Mouse (Mus musculus) erythroid progenitor cell, adult 5-6 weeks (primary cell): Measurements from ENCODE around the gene Gnb2. TPM values are rescaled to one million over a fixed set of nuclear protein-coding genes. Genes with fewer than 3 reads are reported as not detected.
A peak's percentile ranks its signal among the peaks of the same experiment; 100 is the strongest.

Experiments
- ATAC-seq: replicated peaks from 2 replicates; pipeline ENCODE4 v1.8.0; 2016; ENCODE audit warnings: moderate number of reproducible peaks, mild to moderate bottlenecking, moderate TSS enrichment, inconsistent platforms; ENCODE audit not compliant: poor library complexity, low FRiP score, severe bottlenecking
- total RNA-seq, 2 experiments: library from RNA; stranded (forward) in 1 of 2; stranded (reverse) in 1 of 2; fragments of 150-400 nt in 1 of 2; fragments of 186-747, 209-891 nt in 1 of 2; gene quantifications; 2 replicates each; pipeline versions ENCODE4 v1.2.3 to v1.2.4; 2015 to 2017; ENCODE audit warnings: low replicate concordance in 2 of 2

Gene Gnb2
- total RNA-seq (2015; ENCODE audit: low replicate concordance) (253 and 262 TPM in 2 replicates), total RNA-seq (2017; ENCODE audit: low replicate concordance) (152 and 170 TPM in 2 replicates)

DNA sequence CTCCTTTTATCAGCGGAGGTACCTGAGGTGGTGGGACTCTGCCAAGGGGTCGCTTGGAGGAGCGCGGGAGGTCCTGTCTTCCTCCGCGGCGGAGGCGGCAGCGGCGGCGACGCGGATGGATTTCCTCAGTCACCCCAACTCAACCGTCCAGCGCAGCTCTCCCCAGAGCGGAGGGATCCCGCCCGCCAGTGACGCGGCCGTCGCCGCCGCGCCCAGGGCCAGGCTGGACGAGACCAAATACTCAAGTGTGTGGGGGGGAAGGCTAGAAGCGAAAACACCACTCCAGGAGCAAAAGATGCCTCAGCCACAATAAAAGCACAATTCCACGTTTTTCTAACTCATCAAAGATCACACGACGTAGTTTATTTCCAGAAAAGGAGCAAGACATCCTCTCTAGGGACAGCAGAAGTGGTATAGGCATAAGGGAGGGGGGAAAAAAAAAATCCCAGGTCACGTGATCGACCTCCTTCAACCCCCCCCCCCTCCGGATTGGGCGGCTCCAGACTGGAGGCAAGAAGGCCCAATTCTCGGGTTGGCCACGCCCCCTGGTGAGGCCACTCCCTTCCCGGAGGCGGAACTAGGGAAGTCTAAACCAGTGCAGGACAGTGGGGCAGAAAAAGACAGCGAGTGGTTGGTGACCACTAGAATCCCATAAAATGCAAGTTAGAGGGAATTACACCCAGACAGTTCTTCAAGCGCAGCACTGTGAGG lies at the start of gene Gnb2, which contains the start of gene Epo:
Gnb2 (minus strand) TSS at position 394 of the 711 bp plus-strand sequence.
Epo (minus strand) TSS at position 126 of the 711 bp plus-strand sequence.
- peak; percentile 81 for ATAC-seq

- ATAC-seq = no peak
Observed at GRCm38 (mm10) chr5:137582702-137583101, 49.4 kb upstream of the Gnb2 start.

DNA sequence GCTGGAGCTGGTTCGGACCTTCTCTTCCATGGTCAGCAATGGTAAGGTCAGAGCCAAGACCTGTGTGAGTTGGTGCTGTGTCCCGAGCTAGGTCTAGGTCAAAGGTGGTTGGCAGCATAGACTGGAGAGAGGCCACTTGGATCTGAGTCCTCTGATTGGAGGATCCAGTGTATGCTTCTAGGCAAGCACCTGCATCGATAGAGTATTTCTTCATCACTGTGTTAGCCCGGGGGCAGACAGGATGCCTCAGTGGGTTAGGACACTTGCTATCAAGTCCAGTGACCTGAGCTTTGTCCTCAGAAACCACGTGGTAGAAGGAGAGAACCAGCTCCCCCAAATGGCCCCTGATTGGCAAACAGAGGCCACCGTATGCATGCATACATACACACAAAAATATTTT lies 46.9 kb upstream of the Gnb2 start:
- ATAC-seq = no peak

GRCm38 (mm10) chr5:137574470-137574901 lies 41.2 kb upstream of the Gnb2 start:
- ATAC-seq = no peak

GRCm38 (mm10) chr5:137570691-137571586 lies 37.6 kb upstream of the Gnb2 start:
- ATAC-seq = peak; percentile 78

DNA sequence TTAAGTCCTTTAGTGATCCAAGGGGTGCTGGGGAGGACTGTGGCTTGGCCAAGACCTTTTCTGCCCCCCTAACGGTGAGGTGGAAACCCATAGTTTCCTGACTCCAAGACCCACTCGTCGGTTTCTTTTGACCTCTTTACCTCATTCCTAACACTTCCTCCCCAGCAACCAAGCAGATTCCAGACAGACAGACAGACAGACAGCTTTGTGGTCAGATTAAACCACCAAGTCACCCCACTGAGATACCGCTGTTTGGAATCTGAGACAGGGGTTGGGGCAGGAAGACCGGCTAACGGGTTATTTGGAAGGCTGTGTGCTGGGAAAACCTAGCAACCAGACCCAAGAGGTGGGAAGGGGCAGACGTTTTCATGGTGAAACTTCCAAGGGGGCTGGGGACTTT lies 36.9 kb upstream of the Gnb2 start:
- peak; percentile 1; the same call in 1 of the 2 replicates for ATAC-seq

GRCm38 (mm10) chr5:137569665-137570064 lies 36.4 kb upstream of the Gnb2 start, which contains the start of gene Tfr2:
Gene Tfr2, plus strand, starts transcription at chr5:137569840.
- peak; percentile 85 for ATAC-seq

GRCm38 (mm10) chr5:137569031-137569430 lies 35.7 kb upstream of the Gnb2 start:
- no peak for ATAC-seq

GRCm38 (mm10) chr5:137568223-137568798 lies 35.0 kb upstream of the Gnb2 start:
- no peak for ATAC-seq

DNA sequence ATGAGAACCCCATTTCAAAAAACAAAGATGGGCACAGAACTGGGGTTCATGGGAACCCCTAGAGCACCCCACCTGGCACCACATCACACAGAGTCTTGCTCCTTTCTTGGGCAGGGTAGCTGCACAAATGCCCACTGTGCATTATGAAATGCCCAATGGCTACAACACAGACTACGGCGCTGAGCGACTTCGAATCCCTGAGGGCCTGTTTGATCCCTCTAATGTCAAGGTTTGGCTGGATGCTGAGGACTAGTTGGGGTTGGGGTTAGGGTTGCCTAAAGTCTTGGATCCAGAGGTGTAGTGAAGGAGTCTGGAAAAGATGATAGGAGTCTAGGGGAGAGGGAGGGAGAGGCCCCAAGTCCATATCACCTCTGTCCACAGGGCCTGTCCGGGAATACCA lies 33.1 kb upstream of the Gnb2 start:
- ATAC-seq = no peak

DNA sequence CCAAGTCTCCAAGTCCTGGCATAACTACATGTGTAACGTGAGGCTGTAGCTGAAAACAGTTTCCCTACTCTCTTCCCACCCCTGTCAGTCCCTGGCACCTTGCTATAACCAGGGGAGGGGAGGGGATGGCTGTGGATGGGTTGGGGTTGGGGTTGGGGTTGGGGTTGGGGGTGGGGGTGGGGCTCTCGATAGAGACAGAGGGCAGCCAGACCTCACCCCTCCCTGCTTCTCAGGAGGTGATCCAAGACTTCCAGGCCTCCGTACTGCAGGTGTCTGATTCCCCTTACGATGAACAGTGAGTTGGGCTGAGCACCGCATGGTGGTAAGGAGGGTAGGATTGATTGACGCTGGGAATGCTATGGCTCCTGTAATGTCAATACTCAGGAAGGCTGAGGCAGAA lies 32.4 kb upstream of the Gnb2 start:
- ATAC-seq = no peak

GRCm38 (mm10) chr5:137562965-137563364 lies 29.7 kb upstream of the Gnb2 start:
- no peak for ATAC-seq

- no peak for ATAC-seq
Observed at GRCm38 (mm10) chr5:137561556-137561955, 28.2 kb upstream of the Gnb2 start.

DNA sequence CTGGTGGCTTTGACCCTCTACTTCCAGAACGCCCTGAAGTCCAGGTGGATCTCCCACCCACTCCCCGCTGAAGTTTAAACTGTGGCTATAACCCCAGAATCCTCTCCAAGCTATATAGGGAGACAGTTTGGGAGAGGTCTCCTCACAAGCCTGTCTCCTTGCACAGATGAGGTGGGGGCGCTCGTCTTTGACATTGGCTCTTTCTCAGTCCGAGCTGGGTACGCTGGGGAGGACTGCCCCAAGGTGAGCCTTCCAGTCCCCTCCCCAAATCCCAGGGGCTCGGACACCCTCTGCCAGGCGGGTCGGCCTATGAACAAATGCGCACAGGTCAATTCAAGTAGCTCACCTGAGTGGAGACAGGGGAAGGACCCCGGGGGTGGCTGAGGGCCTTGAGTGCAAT lies 20.6 kb upstream of the Gnb2 start:
- no peak for ATAC-seq

GRCm38 (mm10) chr5:137553411-137553837 lies 20.1 kb upstream of the Gnb2 start, which contains the start of gene Actl6b:
Gene Actl6b, plus strand, starts transcription at chr5:137553517.
- ATAC-seq = peak; percentile 58; the same call in 1 of the 2 replicates

- no peak for ATAC-seq
Observed at GRCm38 (mm10) chr5:137553000-137553399, 19.7 kb upstream of the Gnb2 start.

GRCm38 (mm10) chr5:137551119-137551518 lies 17.8 kb upstream of the Gnb2 start:
- ATAC-seq = 0 out of 2 replicates have a peak, but pooled peaks have one; percentile 44

GRCm38 (mm10) chr5:137549840-137550239 lies 16.5 kb upstream of the Gnb2 start:
- ATAC-seq = no peak

DNA sequence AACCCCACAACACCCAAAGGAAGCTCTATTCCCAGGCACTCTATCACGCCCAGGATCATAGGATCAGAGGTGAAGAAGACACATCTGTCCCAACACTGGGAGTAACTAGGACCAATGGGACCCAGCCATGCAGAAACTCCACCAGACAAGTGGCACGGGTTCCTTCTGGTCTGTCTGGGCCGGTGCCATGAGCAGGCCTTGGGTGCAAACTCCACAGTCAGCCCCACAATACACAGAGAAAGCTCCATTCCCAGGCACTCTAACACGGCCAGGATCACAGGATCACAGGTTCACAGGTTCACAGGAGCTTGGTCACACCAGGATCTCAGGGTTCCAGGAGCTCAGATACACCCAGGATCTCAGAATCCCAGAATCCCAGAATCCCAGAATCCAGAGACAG lies 12.3 kb upstream of the Gnb2 start:
- no peak for ATAC-seq

DNA sequence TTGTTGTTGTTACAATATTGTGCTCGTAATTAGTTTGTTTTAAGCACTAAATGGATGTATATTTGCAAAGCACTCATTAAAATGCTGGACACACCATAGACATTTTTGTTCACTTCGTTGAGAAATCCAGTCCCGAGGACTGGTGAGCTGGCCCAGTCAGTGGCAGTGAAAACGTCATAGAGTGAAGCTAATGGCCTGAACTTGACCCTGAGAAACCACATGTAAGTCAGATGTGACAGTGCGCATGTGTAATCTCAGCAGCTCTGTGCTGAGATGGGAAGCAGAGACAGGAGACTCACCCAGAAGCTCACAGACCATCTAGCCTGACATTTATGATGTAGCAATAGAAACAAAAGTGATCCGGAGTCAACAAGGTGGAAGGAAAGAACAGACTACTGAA lies 11.6 kb upstream of the Gnb2 start:
- no peak for ATAC-seq
